Mouse (Mus musculus) adipocyte (in vitro differentiated cells): ENCODE measurements around the gene Sbf2.
"Not testable (repeated sequence)": the region's sequence is repeated elsewhere in the genome, so short reads cannot be mapped to it uniquely, and the experiment has no call there.

Source experiments
- DNase-seq: peaks from one replicate; pipeline ENCODE4 v3.0.0-alpha.2; 2016; ENCODE audit warnings: low spot score

Sbf2 gene

GRCm38 (mm10) chr7:110614133-110615063 is at the start of gene Sbf2:
TSS of gene Sbf2 (minus strand) at chr7:110614922.
- DNase-seq = peak; percentile 80

- DNase-seq = no peak
These were observed 43.7 kb upstream of the Sbf2 start for GRCm38 (mm10) chr7:110658378-110658928.

GRCm38 (mm10) chr7:110655966-110656365 is 41.2 kb upstream of the Sbf2 start:
- no peak for DNase-seq

- no peak for DNase-seq
These were observed 40.5 kb upstream of the Sbf2 start for GRCm38 (mm10) chr7:110655230-110655629.

- no peak for DNase-seq
These were observed 36.4 kb upstream of the Sbf2 start for GRCm38 (mm10) chr7:110651091-110651490.

GRCm38 (mm10) chr7:110650491-110650890 is 35.8 kb upstream of the Sbf2 start:
- no peak for DNase-seq

GRCm38 (mm10) chr7:110649133-110649987 is 34.6 kb upstream of the Sbf2 start:
- DNase-seq = no peak

GRCm38 (mm10) chr7:110648455-110649085 is 33.8 kb upstream of the Sbf2 start:
- peak; percentile 68 for DNase-seq

GRCm38 (mm10) chr7:110647559-110648454 is 33.1 kb upstream of the Sbf2 start:
- DNase-seq = no peak

GRCm38 (mm10) chr7:110646611-110647407 is 32.1 kb upstream of the Sbf2 start:
- no peak for DNase-seq

GRCm38 (mm10) chr7:110645859-110646258 is 31.1 kb upstream of the Sbf2 start:
- DNase-seq = no peak

GRCm38 (mm10) chr7:110645311-110645710 is 30.6 kb upstream of the Sbf2 start:
- DNase-seq = peak; percentile 81

- DNase-seq = not testable (repeated sequence)
These were observed 25.2 kb upstream of the Sbf2 start for GRCm38 (mm10) chr7:110639958-110640357.

- no peak for DNase-seq
These were observed 24.7 kb upstream of the Sbf2 start for GRCm38 (mm10) chr7:110639291-110639915.

- DNase-seq = no peak
These were observed 23.8 kb upstream of the Sbf2 start for GRCm38 (mm10) chr7:110638305-110639110.

GRCm38 (mm10) chr7:110636559-110636958 is 21.8 kb upstream of the Sbf2 start:
- no peak for DNase-seq

GRCm38 (mm10) chr7:110635929-110636328 is 21.2 kb upstream of the Sbf2 start:
- DNase-seq = no peak

- no peak for DNase-seq
These were observed 16.6 kb upstream of the Sbf2 start for GRCm38 (mm10) chr7:110631136-110631888.
